Mouse (Mus musculus) lung, postnatal 0 days (tissue): Measurements from ENCODE around the gene Slc6a6.

ENCODE experiments used
- CTCF ChIP-seq: IDR thresholded peaks from 2 replicates; pipeline ENCODE4 v1.5.1; 2016; ENCODE audit warnings: antibody characterized with exemption, mild to moderate bottlenecking
- EP300 ChIP-seq: IDR thresholded peaks from 2 replicates; pipeline ENCODE4 v1.6.1; 2016; ENCODE audit warnings: antibody characterized with exemption, mild to moderate bottlenecking, control low read depth

DNA sequence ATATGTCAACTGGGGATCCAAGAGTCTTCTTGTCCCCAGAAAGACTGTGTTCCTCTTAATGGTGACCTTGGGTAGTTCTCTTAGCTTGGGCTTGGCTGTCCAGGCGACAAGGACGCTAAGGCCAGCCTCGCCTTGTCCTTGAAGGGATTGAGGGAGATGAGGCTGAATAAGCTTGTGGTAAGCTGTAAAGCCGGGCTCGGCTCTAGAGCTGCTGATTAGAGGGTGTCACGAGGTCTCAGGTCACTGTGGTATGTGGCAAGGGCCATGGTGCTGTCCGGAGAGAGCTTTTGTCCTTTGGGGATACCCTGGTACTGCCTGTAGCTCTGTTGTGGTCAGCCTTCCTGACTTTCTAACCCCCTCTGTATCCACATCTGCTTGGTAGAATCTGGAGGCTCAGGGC, 2.0 kb downstream of the Slc6a6 start:
- TF ChIP-seq CTCF (no peak), EP300 (no peak)
